Mouse (Mus musculus) forebrain, embryonic 11.5 days (tissue): ENCODE results near the gene Dgcr6. TPM values are rescaled to one million over a fixed set of nuclear protein-coding genes. Genes with fewer than 3 reads are reported as not detected.

ENCODE experiments used
- ATAC-seq: fragments of 200-750 bp; cut with Nextera tagmentation; replicated peaks from 2 replicates; pipeline ENCODE4 v1.8.0; 2017; ENCODE audit warnings: moderate TSS enrichment; ENCODE audit not compliant: low FRiP score
- DNase-seq: peaks from one replicate; pipeline ENCODE4 v3.0.0-alpha.2; 2017; ENCODE audit warnings: low spot score
- H3K27ac ChIP-seq: fragments of 300-500 bp; sonication (generic); 2 replicates; pipeline ENCODE4 v1.5.1; 2014; ENCODE audit warnings: low read depth, low read length
- H3K27me3 ChIP-seq: fragments of 300-500 bp; sonication (generic); 2 replicates; pipeline ENCODE4 v1.6.1; 2014; ENCODE audit warnings: mild to moderate bottlenecking, low read length, mixed read lengths; ENCODE audit not compliant: control insufficient read depth, insufficient read depth
- H3K36me3 ChIP-seq: fragments of 300-500 bp; sonication (generic); 2 replicates; pipeline ENCODE4 v1.6.1; 2014; ENCODE audit warnings: mild to moderate bottlenecking, low read length, moderate library complexity, mixed read lengths; ENCODE audit not compliant: control insufficient read depth, insufficient read depth
- H3K4me1 ChIP-seq: fragments of 300-500 bp; sonication (generic); replicated peaks from 2 replicates; pipeline ENCODE4 v1.6.1; 2014; ENCODE audit warnings: low read length, mixed read lengths; ENCODE audit not compliant: control insufficient read depth, insufficient read depth
- H3K4me2 ChIP-seq: fragments of 300-500 bp; sonication (generic); 2 replicates; pipeline ENCODE4 v1.6.1; 2014; ENCODE audit warnings: low read depth, mild to moderate bottlenecking, low read length, moderate library complexity, mixed read lengths; ENCODE audit not compliant: severe bottlenecking
- H3K4me3 ChIP-seq: fragments of 300-500 bp; sonication (generic); 2 replicates; pipeline ENCODE4 v1.5.1; 2014; ENCODE audit warnings: low read depth, low read length
- H3K9ac ChIP-seq: fragments of 300-500 bp; sonication (generic); 2 replicates; pipeline ENCODE4 v1.6.1; 2014; ENCODE audit warnings: low read length
- H3K9me3 ChIP-seq: fragments of 300-500 bp; sonication (generic); 2 replicates; pipeline ENCODE4 v1.6.1; 2016; ENCODE audit warnings: low read length, mixed read lengths; ENCODE audit not compliant: control insufficient read depth
- WGBS: fragments of 180-500 bp; shearing (Covaris S2); extraction: QIAGEN DNeasy Blood & Tissue Kit; methylation state at CpG from one replicate; pipeline ENCODE4 v1.1.7; 2014; 5-methylcytosine and 5-hydroxymethylcytosine counted together
- polyA plus RNA-seq: library from polyadenylated mRNA; unstranded; fragments of >200 nt; fragmentation: Nextera tagmentation; extraction: Ambion mirVana; gene quantifications from 2 replicates; pipeline ENCODE4 v1.2.1, GENCODE M21; 2014

Dgcr6 gene
- polyA plus RNA-seq, 1 experiment from 2014 or later = 134 TPM

GRCm38 (mm10) chr16:18034286-18034685 is 18.4 kb upstream of the Dgcr6 start:
- DNase-seq (no peak), ATAC-seq (no peak)
- no peaks in the 10 kb centered on the region for H3K27me3 ChIP-seq
- H3K4me2 ChIP-seq = no peak overlapping the region
- no peak overlapping the region for H3K9ac ChIP-seq
- 72% methylated on average over 4 of the region's 4 CpGs for WGBS
- H3K4me1 ChIP-seq = no peaks in the 10 kb centered on the region
- H3K9me3 ChIP-seq = no peaks in the 10 kb centered on the region
- H3K27ac ChIP-seq = no peak overlapping the region
- no peaks in the 10 kb centered on the region for H3K36me3 ChIP-seq
- H3K4me3 ChIP-seq = no peak overlapping the region

GRCm38 (mm10) chr16:18036425-18036955 is 16.2 kb upstream of the Dgcr6 start:
- H3K4me3 ChIP-seq = no peak overlapping the region
- DNase-seq (peak; percentile 72), ATAC-seq (peak; percentile 42; the same call in 1 of the 2 replicates)
- H3K4me2 ChIP-seq = no peak overlapping the region
- H3K9ac ChIP-seq = no peak overlapping the region
- no peaks in the 10 kb centered on the region for H3K27me3 ChIP-seq
- WGBS = 15% methylated on average over 16 of the region's 16 CpGs
- H3K36me3 ChIP-seq = no peaks in the 10 kb centered on the region
- H3K9me3 ChIP-seq = no peaks in the 10 kb centered on the region
- H3K27ac ChIP-seq = no peak overlapping the region
- no peaks in the 10 kb centered on the region for H3K4me1 ChIP-seq

- H3K9ac ChIP-seq = no peak overlapping the region
- DNase-seq (no peak), ATAC-seq (no peak)
- no peaks in the 10 kb centered on the region for H3K36me3 ChIP-seq
- 47% methylated on average over 9 of the region's 9 CpGs for WGBS
- no peaks in the 10 kb centered on the region for H3K27me3 ChIP-seq
- no peak overlapping the region for H3K27ac ChIP-seq
- H3K4me3 ChIP-seq = no peak overlapping the region
- H3K4me2 ChIP-seq = no peak overlapping the region
- no peaks in the 10 kb centered on the region for H3K4me1 ChIP-seq
- H3K9me3 ChIP-seq = no peaks in the 10 kb centered on the region
Measured at GRCm38 (mm10) chr16:18037025-18037424, 15.6 kb upstream of the Dgcr6 start.

- no peaks in the 10 kb centered on the region for H3K36me3 ChIP-seq
- ATAC-seq = no peak
- DNase-seq = no peak
- no peaks in the 10 kb centered on the region for H3K9me3 ChIP-seq
- WGBS = 81% methylated on average over 10 of the region's 10 CpGs
- no peaks in the 10 kb centered on the region for H3K4me1 ChIP-seq
- no peak overlapping the region for H3K27ac ChIP-seq
- H3K4me2 ChIP-seq = no peak overlapping the region
- no peaks in the 10 kb centered on the region for H3K27me3 ChIP-seq
- no peak overlapping the region for H3K4me3 ChIP-seq
- H3K9ac ChIP-seq = no peak overlapping the region
Measured at GRCm38 (mm10) chr16:18044991-18045390, 7.7 kb upstream of the Dgcr6 start.

- Histone ChIP-seq H3K9ac (no peak overlapping the region), H3K36me3 (no peaks in the 10 kb centered on the region), H3K4me1 (no peaks in the 10 kb centered on the region), H3K4me2 (no peak overlapping the region), H3K27me3 (no peaks in the 10 kb centered on the region), H3K9me3 (no peaks in the 10 kb centered on the region), H3K4me3 (no peak overlapping the region), H3K27ac (no peak overlapping the region)
- peak; percentile 66 for DNase-seq
- ATAC-seq = peak; percentile 24; the same call in 1 of the 2 replicates
- WGBS = 4% methylated on average over 3 of the region's 3 CpGs
Measured at GRCm38 (mm10) chr16:18047660-18048059, 5.0 kb upstream of the Dgcr6 start.

- Histone ChIP-seq H3K27ac (no peak overlapping the region), H3K4me3 (no peak overlapping the region), H3K4me1 (no peaks in the 10 kb centered on the region), H3K9me3 (no peaks in the 10 kb centered on the region), H3K27me3 (no peaks in the 10 kb centered on the region), H3K36me3 (no peaks in the 10 kb centered on the region), H3K9ac (no peak overlapping the region), H3K4me2 (no peak overlapping the region)
- DNase-seq (no peak), ATAC-seq (0 out of 2 replicates have a peak, but pooled peaks have one; percentile 7)
- 77% methylated on average over 8 of the region's 8 CpGs for WGBS
Measured at GRCm38 (mm10) chr16:18048071-18048470, 4.6 kb upstream of the Dgcr6 start.

GRCm38 (mm10) chr16:18052322-18052721 is 338 bp upstream of the Dgcr6 start:
- Histone ChIP-seq H3K9me3 (no peaks in the 10 kb centered on the region), H3K4me2 (no peak overlapping the region), H3K4me3 (no peak overlapping the region), H3K27me3 (no peaks in the 10 kb centered on the region), H3K27ac (no peak overlapping the region), H3K36me3 (no peaks in the 10 kb centered on the region), H3K4me1 (no peaks in the 10 kb centered on the region), H3K9ac (no peak overlapping the region)
- WGBS = 56% methylated on average over 7 of the region's 7 CpGs
- ATAC-seq (peak; percentile 18; the same call in 1 of the 2 replicates), DNase-seq (no peak)

GRCm38 (mm10) chr16:18056215-18056614 is 3.6 kb downstream of the Dgcr6 start:
- H3K4me2 ChIP-seq = no peak overlapping the region
- H3K9me3 ChIP-seq = no peaks in the 10 kb centered on the region
- H3K36me3 ChIP-seq = no peaks in the 10 kb centered on the region
- ATAC-seq (no peak), DNase-seq (no peak)
- no peak overlapping the region for H3K9ac ChIP-seq
- H3K4me3 ChIP-seq = no peak overlapping the region
- H3K27ac ChIP-seq = no peak overlapping the region
- no peaks in the 10 kb centered on the region for H3K27me3 ChIP-seq
- H3K4me1 ChIP-seq = no peaks in the 10 kb centered on the region
- WGBS = 80% methylated on average over 2 of the region's 2 CpGs

GRCm38 (mm10) chr16:18058331-18058731 is 5.7 kb downstream of the Dgcr6 start:
- no peaks in the 10 kb centered on the region for H3K4me1 ChIP-seq
- 90% methylated on average over 6 of the region's 6 CpGs for WGBS
- no peak for ATAC-seq
- no peaks in the 10 kb centered on the region for H3K27me3 ChIP-seq
- H3K36me3 ChIP-seq = no peaks in the 10 kb centered on the region
- no peak overlapping the region for H3K27ac ChIP-seq
- H3K9ac ChIP-seq = no peak overlapping the region
- H3K9me3 ChIP-seq = no peaks in the 10 kb centered on the region
- no peak overlapping the region for H3K4me3 ChIP-seq
- DNase-seq = no peak
- no peak overlapping the region for H3K4me2 ChIP-seq
